Comparison of ENCODE assay signal across 12 mouse cellular contexts in genomic region chr1:57835128-57835527, GRCm38 (mm10).
DNase-seq lines count a peak whose midpoint lies in the region; ATAC-seq and TF ChIP-seq lines count a peak whose summit lies in the region.
"Had no signal": no experiment of that assay in that cellular context is flagged by ENCODE, and none has a peak within 500 bp of the region (broad histone marks: within the 10 kb centered on the region; RNA-seq: fewer than 3 reads in every experiment).

No protein-coding gene starts in this region.

- DNase-seq in liver, postnatal 0 days = peak; percentile 47
- no peak for DNase-seq in liver, embryonic 11.5 days (ENCODE audit: low spot score)
- peak; percentile 40 for DNase-seq in adrenal gland, adult 8-10 months
- DNase-seq in embryo, embryonic 10.5 days (ENCODE audit: low spot score) = peak; percentile 65
- DNase-seq in kidney, postnatal 4 days = peak; percentile 57 to 69
- no peak for DNase-seq in layer of hippocampus, postnatal 25 days (ENCODE audit: extremely low spot score in 1 of 2, low spot score in 1 of 2)
- no peak for DNase-seq in cerebellum, adult 18-20 months
- DNase-seq: cerebellum, adult 9-11 months; right cerebral cortex, postnatal 14 days had no signal

- no peaks in the 10 kb centered on the region for H3K4me1 ChIP-seq in liver, postnatal 0 days (ENCODE audit: insufficient read depth)
- H3K4me1 ChIP-seq in liver, embryonic 11.5 days (replicated peaks; ENCODE audit: control insufficient read depth, insufficient read depth, low read length) = no peaks in the 10 kb centered on the region
- H3K4me1 ChIP-seq: embryonic facial prominence, embryonic 12.5 days; hindbrain, embryonic 15.5 days; limb, embryonic 15.5 days had no signal

- no peak for TF ChIP-seq CTCF in liver, postnatal 0 days (IDR thresholded peaks at IDR 0.05; ENCODE audit: low read depth)

- H3K4me2 ChIP-seq in liver, postnatal 0 days (ENCODE audit: low read depth, low read length) = no peak overlapping the region
- H3K4me2 ChIP-seq in liver, embryonic 11.5 days = no peak overlapping the region
- H3K4me2 ChIP-seq: embryonic facial prominence, embryonic 12.5 days; hindbrain, embryonic 15.5 days; limb, embryonic 15.5 days had no signal

- no peak for TF ChIP-seq EP300 in liver, postnatal 0 days (IDR thresholded peaks at IDR 0.05; ENCODE audit: low read depth)

- no peak overlapping the region for H3K9ac ChIP-seq in liver, postnatal 0 days (replicated peaks)
- H3K9ac ChIP-seq in liver, embryonic 11.5 days (ENCODE audit: low read depth, low read length) = no peak overlapping the region
- H3K9ac ChIP-seq: embryonic facial prominence, embryonic 12.5 days; hindbrain, embryonic 15.5 days; limb, embryonic 15.5 days had no signal

- no peaks in the 10 kb centered on the region for H3K36me3 ChIP-seq in liver, postnatal 0 days (replicated peaks; ENCODE audit: insufficient read depth, low read length)
- H3K36me3 ChIP-seq in liver, embryonic 11.5 days (ENCODE audit: control insufficient read depth, insufficient read depth, low read length) = no peaks in the 10 kb centered on the region
- H3K36me3 ChIP-seq: hindbrain, embryonic 15.5 days had no signal

- ATAC-seq in liver, postnatal 0 days = no peak
- ATAC-seq in liver, embryonic 11.5 days (replicated peaks; ENCODE audit: low FRiP score) = no peak

- no peak overlapping the region for H3K27ac ChIP-seq in liver, postnatal 0 days (ENCODE audit: low read depth)
- no peak overlapping the region for H3K27ac ChIP-seq in liver, embryonic 11.5 days (ENCODE audit: low read depth, low read length)
- H3K27ac ChIP-seq: embryonic facial prominence, embryonic 12.5 days; hindbrain, embryonic 15.5 days; limb, embryonic 15.5 days had no signal

- no peaks in the 10 kb centered on the region for H3K27me3 ChIP-seq in liver, postnatal 0 days (ENCODE audit: insufficient read depth, low read length)
- no peaks in the 10 kb centered on the region for H3K27me3 ChIP-seq in liver, embryonic 11.5 days (replicated peaks; ENCODE audit: control insufficient read depth, insufficient read depth, low read length)
- H3K27me3 ChIP-seq: embryonic facial prominence, embryonic 12.5 days; hindbrain, embryonic 15.5 days; limb, embryonic 15.5 days had no signal

- H3K4me3 ChIP-seq in liver, postnatal 0 days (ENCODE audit: low read depth, low read length) = no peak overlapping the region
- H3K4me3 ChIP-seq in liver, embryonic 11.5 days (ENCODE audit: low read depth, low read length) = no peak overlapping the region
- H3K4me3 ChIP-seq: embryonic facial prominence, embryonic 12.5 days; hindbrain, embryonic 15.5 days; limb, embryonic 15.5 days had no signal

- WGBS in liver, postnatal 0 days (ENCODE audit: insufficient replicate concordance) = 50% methylated on average over 7 of the region's 7 CpGs
- 54% methylated on average over 7 of the region's 7 CpGs for WGBS in liver, embryonic 11.5 days

- no peaks in the 10 kb centered on the region for H3K9me3 ChIP-seq in liver, postnatal 0 days (ENCODE audit: low read length)
- H3K9me3 ChIP-seq in liver, embryonic 11.5 days (ENCODE audit: control insufficient read depth, low read length) = no peaks in the 10 kb centered on the region
- H3K9me3 ChIP-seq: embryonic facial prominence, embryonic 12.5 days; hindbrain, embryonic 15.5 days; limb, embryonic 15.5 days had no signal

Comparison
In these comparisons a context has a peak if more than half of its experiments do, and no peak if none do; other contexts are left out.
1. DNase-seq: peak in liver, postnatal 0 days (single experiment), adrenal gland, adult 8-10 months (single experiment), embryo, embryonic 10.5 days (single experiment) and kidney, postnatal 4 days (2 of 2); none in liver, embryonic 11.5 days (single experiment), layer of hippocampus, postnatal 25 days (0 of 2) and cerebellum, adult 18-20 months (0 of 2).